ENCODE assay signal across 8 mouse cellular contexts in the genomic region with DNA sequence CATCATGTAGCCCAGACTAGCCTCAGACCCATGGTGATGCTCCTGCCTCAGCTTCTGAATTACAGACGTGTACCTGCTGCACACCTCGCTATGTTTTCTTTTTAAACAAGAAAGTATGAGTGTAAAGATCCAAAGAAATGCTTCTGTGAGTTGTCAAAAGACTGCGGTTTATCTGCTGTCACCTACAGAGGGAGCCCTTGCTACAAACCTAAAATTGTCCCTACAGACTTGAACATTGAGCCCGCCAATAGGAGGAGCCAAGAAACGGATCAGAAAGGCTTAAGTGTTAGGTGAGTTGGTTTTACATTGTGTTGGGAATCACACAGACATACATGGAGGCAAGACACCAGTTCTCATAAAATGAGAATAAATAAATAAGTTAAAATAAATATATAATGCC. TPM values are rescaled to one million over a fixed set of nuclear protein-coding genes. Genes with fewer than 3 reads are reported as not detected.
DNase-seq lines count a peak whose midpoint lies in the region; ATAC-seq lines count a peak whose summit lies in the region.
"Had no signal": no experiment of that assay in that cellular context is flagged by ENCODE, and none has a peak within 500 bp of the region (broad histone marks: within the 10 kb centered on the region; RNA-seq: fewer than 3 reads in every experiment).

No protein-coding gene starts in this region.

- no peaks in the 10 kb centered on the region for H3K27me3 ChIP-seq in liver, embryonic 11.5 days (replicated peaks; ENCODE audit: control insufficient read depth, insufficient read depth, low read length)

- H3K9ac ChIP-seq in liver, embryonic 11.5 days (ENCODE audit: low read depth, low read length), result no peak overlapping the region

- peak; percentile 81 for DNase-seq in A20 (ENCODE audit: low read depth, low spot score)
- DNase-seq in c-Kit-positive CD71-positive TER-119-positive erythroid progenitor cells, embryonic 14.5 days (ENCODE audit: low spot score), result peak; percentile 71
- peak; percentile 4 to 26 for DNase-seq in frontal cortex, postnatal 25 days (ENCODE audit: low spot score in 2 of 2)
- peak; percentile 72 to 75 for DNase-seq in kidney, postnatal 25 days
- DNase-seq in liver, embryonic 11.5 days (ENCODE audit: low spot score), result no peak
- peak; percentile 78 for DNase-seq in retina, embryonic 14.5 days (ENCODE audit: low spot score)

- no peak overlapping the region for H3K4me2 ChIP-seq in liver, embryonic 11.5 days

- H3K4me3 ChIP-seq in liver, embryonic 11.5 days (ENCODE audit: low read depth, low read length), result no peak overlapping the region

- H3K36me3 ChIP-seq in liver, embryonic 11.5 days (ENCODE audit: control insufficient read depth, insufficient read depth, low read length), result no peaks in the 10 kb centered on the region

- H3K27ac ChIP-seq in liver, embryonic 11.5 days (ENCODE audit: low read depth, low read length), result no peak overlapping the region

- no peaks in the 10 kb centered on the region for H3K4me1 ChIP-seq in liver, embryonic 11.5 days (replicated peaks; ENCODE audit: control insufficient read depth, insufficient read depth, low read length)

- no peaks in the 10 kb centered on the region for H3K9me3 ChIP-seq in liver, embryonic 11.5 days (ENCODE audit: control insufficient read depth, low read length)

- peak; percentile 99 for ATAC-seq in CD4-positive, CD25-positive, alpha-beta regulatory T cell, adult 4 months
- ATAC-seq in liver, embryonic 11.5 days (replicated peaks; ENCODE audit: low FRiP score), result peak; percentile 57; the same call in 1 of the 2 replicates

- WGBS in liver, embryonic 11.5 days, result 4% methylated on average over 5 of the region's 5 CpGs

RNA-seq across cellular contexts. Expression of gene Rnf11, which starts 20.4 kb away (rescaled TPM):
- polyA plus RNA-seq in CD4-positive, CD25-positive, alpha-beta regulatory T cell, adult 4 months (2017; shearing (Covaris generic)), result 1 to 10 TPM; 3.6 to 6.7 TPM
- 25.0 and 25.2 TPM in 2 replicates for polyA plus RNA-seq in liver, embryonic 11.5 days (2014; fragmentation: Nextera tagmentation; extraction: Ambion mirVana)

RNA-seq across cellular contexts. Expression of gene 4930522H14Rik, which starts 26.2 kb away (rescaled TPM):
- polyA plus RNA-seq in CD4-positive, CD25-positive, alpha-beta regulatory T cell, adult 4 months (2017; shearing (Covaris generic)), result not detected
- not detected in 2 replicates for polyA plus RNA-seq in liver, embryonic 11.5 days (2014; fragmentation: Nextera tagmentation; extraction: Ambion mirVana)
- polyA plus RNA-seq: liver, embryonic 16.5 days had no signal
